Mouse (Mus musculus): ENCODE data around the gene Cntnap2.

The Cntnap2 gene

DNA sequence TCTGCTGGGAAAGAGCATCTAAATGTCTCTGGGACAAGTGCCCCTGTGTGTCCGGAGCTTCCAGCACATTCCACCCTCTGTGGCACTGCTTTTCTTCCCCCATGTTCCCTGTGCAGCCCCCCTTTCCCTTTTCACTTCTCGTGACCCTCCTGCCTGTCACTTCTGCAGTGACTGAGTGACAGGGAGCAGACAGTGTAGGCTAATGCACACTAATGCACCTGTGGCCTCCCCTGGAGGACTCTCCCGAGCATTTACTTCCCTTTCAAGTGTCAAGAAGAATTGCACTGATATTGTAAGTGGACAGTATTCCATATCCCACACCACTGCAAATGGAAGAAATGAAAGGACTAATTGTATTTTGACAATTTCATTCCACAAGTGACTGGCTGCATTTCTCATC, 2208.1 kb downstream of the Cntnap2 start:
- peak; percentile 5 for DNase-seq

DNA sequence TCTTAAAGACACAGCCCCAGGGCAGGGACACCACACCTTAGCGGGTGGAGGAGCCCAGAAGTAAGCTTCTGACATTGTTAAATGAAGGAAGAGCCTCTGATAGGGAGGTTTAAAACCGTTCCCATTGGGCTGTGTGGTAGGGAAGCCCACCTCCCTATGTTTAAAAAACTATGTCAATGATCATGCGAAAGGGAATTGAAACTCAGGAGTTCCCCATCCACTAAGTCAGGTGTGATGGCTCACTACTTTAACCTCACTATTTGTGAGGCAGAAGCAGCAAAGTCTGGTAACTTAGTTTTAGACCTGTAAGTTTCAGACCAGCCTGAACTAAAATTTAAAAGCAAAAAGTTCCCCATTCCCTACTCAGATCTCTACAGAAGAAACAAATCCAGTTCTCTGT, 2210.3 kb downstream of the Cntnap2 start:
- DNase-seq: peak; percentile 5

DNA sequence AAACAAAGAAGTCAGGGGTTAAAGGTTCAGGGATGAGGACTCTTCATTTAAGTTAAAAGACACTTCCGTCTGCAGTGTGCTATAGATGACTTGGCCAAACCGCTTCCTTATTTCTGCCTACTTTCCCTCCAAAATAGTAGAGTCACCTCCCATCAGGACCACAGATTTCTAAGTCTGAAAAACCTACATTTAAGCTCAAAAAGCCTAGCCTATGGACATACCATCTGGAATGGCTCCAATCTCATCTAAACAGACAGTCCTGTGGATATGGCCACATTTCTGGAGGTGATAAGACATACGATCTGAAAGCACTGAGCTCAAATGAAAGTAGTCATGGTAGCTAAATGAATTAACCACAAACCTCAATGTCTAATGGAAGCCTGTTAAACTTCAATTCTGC, 2212.4 kb downstream of the Cntnap2 start:
- DNase-seq: peak; percentile 55

DNA sequence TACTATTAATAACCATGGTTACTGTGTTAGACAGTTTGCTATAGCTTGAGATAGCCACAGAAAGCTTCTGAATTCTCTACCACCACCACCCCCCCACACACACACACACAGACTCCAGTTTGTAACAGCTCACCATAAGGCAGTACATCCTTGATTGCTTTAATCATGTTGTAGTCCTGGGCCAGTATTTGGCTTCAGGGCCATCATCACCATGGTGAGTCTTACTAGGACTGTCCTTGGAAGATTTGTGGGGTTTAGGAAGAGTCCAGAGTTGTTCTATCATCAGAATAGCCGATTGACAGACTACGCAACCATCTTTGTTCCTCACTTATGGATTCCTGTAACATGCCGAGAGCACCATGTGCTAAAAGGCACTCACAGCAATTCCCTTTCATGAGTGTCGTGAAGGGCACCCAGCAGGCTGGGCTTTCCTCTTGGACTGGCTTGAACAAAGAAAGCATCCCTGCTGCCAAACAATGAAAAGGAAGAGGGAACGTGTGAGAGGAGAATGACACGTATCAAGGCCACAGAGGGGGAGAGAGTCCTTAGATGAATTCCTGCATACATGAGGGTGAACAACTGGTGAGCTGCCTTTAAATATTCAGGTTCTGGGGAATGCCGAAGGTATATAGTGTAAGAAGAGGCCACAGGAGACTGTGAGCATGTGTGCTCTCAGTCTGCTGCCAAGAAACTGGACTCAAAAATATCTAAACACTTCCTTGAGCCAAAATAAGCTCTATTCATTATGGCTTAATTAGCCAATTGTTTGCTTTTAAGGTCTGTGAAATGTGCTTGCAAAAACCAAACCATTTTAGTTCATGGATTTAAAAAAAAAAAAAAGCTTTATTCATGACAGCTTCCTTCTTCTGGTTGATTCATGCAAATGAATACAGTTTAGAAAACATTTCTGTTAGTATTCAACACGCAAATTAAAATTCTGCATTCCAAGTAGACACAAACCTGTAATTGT, 2213.7 kb downstream of the Cntnap2 start:
- peak; percentile 35 for DNase-seq

DNA sequence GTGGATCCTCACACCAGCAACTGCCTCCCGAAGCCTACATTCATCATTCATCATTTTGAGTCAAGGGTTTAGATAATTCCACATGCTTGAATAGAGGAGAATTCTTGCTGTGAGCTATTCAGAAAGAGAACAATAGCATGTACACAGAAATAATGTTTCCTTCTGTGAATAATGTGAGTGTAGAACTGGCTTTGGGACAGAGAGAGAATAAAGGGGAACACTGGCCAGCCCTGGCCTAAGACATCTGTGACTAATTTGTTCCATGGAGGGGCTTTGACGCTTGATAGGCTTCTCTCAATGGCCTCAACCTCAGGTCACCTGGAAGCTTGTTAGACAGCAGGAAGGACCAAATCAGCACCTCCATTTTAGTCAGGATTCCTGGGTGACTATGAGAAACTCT, 2215.9 kb downstream of the Cntnap2 start:
- peak; percentile 10 for DNase-seq

DNA sequence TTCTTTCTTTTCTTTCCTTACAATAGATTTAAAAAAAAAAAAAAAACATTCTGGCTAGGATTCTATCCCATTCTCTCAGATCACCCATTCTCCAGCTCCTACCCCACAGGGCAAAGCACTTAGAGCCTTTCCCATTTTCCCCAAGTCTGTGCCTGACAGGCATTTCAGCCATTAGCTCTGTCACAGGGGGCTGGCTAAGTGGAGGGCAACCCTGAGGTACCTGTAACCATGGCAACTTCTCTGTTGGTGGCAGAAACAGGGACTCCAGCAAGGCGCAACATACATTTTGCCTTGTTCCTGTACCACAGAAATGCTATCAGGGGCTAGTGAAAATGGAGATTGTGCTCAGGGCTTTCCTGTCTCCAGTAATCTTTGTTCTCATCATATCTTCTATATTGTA, 2220.0 kb downstream of the Cntnap2 start:
- no peak for DNase-seq

DNA sequence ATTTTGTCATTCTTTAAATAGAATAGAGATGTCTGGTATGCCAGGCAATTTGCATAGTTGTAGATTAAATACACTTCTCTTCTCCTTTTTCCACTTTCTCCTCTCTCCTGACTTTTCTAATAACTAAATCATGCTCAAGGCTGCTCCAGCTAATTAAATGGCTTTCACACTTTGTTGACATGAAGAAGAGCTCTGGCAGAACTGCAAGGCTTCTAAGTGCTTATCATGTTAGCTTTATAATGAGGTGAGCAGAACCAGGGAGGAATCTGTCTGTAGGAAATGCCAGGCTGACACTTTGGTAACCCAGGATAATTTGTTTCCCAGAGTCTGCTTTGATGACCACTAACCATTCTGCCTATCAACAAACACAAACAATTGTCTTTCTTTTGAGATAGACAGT, 2222.4 kb downstream of the Cntnap2 start:
- no peak for DNase-seq

DNA sequence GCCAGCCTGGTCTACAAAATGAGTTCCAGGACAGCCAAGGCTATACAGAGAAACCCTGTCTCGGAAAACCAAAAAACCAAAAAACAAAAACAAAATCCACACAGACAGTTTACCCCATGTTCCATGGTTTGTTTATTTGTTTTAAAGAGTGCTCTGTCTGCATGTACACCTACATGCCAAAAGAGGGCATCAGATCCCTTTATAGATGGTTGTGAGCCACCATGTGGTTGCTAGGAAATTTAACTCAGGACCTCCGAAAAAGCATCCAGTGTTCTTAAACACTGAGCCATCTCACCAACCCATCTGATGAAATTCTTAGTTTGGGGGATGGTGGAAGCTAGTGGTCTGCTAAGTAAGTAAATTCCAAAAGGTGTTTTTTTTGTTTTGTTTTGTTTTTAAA, 2225.6 kb downstream of the Cntnap2 start:
- DNase-seq: no peak

DNA sequence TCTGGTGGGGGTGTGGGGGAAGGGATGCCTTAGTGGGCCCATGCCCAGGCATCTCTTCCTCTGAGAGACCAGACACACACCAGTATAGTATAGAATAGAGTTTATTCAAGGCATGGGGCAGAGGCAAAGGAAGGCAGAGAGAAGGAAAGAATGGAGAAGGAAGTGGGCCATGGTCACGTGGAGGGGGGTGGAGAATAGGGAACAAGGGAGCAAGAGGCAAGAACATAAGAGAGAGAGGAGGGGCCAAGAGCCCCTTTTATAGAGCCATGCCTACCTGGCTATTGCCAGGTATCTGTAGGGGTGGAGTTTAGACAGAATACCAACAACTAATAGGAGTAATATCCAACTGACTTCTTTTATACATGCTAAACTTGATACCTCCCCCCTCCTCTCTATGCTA, 2226.6 kb downstream of the Cntnap2 start:
- peak; percentile 41 for DNase-seq

DNA sequence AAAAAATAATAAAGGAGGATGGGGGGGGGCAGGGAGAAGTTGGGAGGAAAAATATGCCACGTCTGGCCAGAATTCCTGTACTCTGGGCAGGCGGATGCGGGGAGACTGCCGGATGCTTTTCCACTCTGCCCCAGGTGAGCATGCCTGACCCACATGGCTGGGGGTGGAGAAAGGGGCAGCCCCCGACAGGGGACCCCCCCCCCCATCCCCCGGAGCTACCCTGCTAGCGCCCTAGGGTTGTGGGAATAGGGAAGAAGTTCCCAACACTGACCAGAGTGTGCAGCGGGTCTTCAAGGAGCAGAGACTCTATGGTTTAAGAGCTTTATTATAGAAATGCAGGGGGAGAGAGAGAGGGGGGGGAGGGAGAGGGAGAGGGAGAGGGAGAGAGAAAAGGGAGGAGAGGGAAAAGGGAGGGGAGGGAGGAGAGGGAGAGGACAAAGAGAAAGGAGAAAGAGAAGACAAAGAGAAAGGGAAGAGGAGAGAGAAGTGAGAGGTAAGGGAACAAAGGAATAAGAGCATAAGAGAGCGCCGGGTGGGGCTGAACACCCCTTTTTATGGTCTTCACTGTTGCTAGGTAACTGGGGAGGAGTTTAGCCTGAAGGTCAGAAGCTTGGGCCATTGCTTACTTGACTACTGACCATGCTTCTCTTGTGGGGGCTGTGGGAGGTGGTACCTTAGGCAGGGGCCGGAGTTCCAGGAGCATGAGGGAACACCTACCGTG, 2227.2 kb downstream of the Cntnap2 start:
- peak; percentile 46 for DNase-seq

DNA sequence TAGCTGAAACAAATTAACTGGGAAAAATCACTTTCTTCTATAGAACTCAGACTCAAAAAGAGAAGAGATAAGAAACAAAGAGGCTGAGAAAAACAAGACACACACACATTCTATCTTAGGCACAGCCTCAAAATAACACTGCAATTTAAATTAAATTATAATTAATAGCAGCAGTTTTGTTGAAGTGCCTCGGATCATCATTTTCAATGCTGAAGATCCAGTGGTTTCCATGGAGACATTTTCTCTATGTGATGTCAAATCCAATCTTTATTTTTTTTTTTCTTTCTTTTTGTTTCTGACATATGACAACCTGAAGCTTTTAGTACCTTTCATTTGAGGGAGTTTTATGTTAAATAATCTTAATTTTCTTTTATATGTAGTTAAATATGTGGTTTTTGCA, 2228.6 kb downstream of the Cntnap2 start:
- no peak for DNase-seq

DNA sequence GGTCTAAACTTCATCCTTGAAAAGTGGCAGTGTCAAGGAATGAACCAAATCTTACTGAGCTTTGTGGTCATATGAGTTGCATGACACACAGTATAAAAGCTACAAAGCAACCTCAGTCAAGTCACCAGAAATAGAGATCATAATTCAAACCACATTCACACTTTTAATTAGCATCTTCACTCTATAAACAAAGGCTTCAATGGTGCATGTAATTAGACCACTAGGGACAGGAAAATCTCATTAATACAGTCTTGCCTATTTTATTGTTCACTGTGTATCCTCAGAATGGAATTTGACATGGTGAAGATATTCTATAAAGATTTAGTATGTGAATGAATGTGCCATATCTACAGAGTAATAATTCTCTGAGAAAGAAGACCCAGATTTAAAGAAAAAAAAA, 2232.8 kb downstream of the Cntnap2 start:
- no peak for DNase-seq

DNA sequence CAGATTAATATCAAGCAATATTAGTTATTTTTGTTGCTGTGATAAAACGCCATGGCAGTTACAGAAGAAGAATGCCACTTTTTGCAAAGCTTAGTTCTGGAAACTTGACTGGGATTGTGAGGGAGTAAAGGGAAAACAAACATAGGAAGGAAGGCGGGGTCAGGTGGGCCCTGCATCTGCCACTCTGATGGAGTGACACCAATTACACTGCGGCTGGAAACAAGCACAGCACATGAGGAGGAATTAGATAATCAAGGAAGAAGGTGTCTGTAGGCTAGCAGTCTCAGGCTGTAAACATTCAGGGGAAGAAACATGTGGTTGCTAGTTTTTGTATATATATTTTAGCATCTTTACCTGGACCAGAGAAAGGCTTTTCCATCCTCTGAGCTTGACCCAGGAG, 2233.3 kb downstream of the Cntnap2 start:
- DNase-seq: peak; percentile 17

DNA sequence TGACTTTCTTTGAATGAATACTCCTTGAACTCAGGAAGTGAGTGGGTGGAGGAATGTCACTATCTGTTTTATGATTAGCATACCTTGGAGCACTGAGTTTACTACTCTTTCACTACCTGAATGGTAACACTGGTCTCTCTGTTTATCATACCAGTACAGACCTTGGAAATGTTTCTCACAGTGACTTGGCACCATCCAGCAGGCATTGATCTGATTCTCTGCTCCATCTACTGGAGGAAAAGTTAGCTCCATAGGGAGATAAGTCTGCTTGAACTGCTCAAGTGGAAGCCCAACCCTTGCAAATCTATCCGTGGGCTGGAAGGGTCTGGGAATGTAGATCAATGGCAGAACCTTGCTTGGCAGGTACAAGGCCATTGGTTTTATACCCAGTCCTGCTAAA, 2235.3 kb downstream of the Cntnap2 start:
- peak; percentile 33 for DNase-seq

DNA sequence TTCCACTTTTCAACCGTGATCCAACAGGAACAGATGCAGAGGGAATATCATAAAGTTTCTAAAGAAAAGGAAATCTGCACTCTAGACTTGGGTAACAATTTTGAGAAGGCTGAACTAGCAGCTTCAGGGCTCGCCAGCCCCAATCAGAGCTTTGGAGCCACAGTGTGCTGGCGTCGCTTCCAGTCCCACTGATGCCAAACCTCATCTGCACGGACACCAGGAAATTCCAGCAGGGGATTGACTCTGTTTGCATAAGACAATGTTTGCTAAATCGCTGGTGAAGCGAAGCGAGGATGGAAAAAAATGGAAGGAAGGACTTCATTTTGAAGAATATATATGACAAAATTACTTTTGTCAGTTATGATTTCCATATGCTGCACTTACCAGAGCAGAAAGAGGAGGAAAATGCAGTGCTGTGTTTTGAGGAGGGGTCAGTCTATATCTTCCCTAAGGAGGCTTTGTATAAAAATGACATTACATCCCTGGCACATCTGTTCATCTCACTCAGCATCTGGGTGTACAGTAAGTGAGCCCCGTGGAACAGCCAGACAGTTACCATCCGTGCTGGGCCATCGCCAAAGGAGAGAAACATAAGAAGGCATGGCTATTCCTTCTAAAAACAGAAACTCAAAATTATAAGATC, 2245.8 kb downstream of the Cntnap2 start:
- no peak for DNase-seq

DNA sequence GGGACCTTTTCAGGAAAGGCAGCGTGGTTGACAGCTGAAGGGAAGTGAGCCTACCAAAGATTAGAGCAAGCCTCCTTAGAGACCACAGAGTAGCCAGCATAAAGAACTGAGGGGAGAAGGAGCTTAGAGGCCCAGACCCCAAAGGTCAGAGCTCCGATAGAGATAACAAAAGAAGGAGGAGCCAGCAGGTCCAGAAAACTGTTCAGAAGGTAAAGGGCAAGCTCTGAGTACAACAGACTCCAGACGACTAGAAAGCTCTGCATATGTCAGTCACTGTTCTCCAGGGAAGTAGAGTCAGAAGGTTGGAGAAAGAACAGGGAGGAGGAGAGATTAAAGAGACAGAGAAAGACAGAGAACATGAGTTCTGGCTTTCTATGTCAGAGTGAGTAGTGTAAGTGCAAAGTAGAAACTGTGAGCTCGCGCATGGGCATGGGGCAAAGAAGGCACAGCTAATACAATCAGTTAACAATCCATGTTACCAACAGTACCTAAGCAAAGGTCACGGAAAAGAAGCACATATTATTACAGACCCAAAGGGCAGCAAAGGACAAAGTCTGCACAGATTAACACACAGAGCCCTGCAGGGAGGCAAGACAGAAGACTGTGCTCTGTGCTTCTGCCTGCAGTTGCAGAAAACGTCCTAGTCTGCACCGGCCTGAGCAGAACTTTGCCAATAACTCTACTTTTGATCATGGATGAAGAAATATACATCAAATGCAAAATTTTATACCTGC, 2247.1 kb downstream of the Cntnap2 start:
- no peak for DNase-seq

DNA sequence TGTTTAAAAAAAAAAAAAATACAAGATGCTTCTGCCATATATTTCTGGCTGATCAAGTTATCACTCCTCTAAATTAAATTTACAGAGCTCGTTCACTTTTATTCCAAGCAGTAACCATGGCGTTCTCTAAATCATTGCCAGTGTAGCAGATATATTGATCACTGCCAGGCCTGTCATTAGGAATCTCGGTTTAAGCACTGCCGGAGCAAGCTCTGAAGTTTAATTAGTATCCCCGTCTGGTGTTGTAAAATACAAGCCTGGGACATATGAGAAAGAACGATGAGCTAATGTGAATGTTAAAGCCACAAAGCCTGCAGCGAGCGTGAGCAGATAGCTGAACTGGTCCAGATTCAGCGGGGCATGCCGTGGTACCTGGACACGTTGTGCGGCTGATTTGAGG, 2247.8 kb downstream of the Cntnap2 start:
- DNase-seq: no peak

DNA sequence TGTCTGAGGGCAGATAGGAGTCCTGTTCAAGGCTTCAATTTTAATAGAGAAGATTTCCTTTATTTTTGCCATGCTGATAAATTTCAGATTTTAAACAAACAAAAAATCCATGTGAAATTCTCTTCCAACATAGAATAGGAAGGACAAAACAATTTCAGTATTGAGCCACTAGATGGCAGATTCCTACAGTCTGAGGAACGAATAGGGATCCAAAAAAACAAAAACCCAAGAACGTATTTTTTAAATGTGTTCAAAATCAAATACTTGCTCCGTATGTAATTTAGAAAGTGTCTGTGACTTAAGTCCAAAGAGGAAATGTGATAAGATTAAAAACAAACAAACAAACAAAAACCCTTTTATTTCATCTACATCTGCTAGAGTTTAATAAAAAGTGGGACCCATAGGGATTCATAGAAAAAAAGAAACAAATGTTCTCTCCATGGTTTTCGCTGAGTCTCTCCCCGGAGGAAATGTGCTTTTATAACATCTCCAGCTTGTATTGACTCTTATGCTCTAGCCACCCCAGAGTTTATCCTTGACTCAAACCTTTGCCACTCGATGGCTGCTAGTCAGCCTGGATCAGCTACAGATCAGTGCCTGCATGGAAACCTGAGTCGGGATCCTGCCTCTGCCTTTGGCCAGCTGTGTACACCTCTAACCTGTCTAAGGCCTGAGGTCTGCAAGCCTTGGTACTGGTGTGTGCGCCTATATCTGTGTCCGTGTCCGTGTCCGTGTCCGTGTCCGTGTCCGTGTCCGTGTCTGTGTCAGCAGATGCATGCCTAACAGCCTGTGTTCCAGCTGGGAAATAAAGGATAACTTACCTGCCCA, 2255.6 kb downstream of the Cntnap2 start:
- DNase-seq: peak; percentile 76

DNA sequence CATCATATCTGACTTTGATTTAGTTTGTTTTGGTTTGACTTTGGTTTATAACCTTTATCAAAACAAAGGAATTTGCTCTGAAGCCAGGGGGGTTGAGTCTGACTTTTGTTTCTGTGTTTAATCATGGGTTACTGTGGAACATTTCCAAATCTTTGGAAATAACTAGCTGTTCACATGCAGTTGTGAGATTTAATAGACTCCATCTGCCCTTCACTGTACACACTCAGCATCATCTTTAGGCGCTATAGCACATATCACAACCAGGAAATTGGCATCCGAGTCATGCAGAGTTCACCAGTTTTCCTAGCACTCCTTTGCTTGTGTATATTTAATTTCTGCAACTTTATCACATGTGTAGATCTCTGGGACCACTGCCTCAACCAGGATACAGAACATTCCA, 2256.3 kb downstream of the Cntnap2 start:
- DNase-seq: peak; percentile 9

DNA sequence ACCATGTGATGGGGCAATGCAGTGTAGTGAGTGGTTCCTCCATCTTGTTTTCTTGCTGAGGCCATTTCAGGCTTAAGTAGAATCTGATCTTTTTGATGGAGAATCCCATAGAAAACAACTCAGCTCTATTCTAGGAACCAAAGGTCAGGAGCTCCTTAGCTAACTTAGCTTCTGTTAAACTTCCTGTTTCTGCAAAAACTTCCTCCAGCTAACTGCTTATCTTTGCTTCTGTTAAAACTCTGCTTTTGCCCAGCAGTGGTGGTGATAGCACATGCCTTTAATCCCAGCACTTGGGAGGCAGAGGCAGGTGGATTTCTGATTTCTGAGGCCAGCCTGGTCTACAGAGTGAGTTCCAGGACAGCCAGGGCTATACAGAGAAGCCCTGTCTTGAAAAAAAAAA, 2258.1 kb downstream of the Cntnap2 start:
- peak; percentile 15 for DNase-seq

DNA sequence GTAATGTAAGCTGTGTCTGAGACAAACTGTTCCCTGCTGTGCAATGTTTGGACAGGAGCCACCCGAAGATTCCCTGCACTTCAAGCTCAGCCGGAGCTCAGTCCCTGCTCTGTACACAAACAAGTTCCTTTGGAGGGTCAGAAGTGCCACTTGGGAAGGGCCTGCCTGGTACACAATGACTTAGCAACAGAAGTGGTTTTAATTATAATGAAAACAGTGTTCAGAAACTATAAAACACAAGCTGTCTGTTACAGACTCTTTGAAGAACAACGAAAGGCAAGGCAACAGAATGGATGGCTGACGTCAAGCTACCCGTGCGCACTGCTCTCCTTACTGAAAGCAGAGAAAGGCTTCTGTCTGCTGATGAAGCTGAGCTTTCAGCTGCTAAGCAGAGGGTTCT, 2259.5 kb downstream of the Cntnap2 start:
- DNase-seq: no peak

All from heart, adult 11 months (tissue).